Mouse (Mus musculus) Muller cell, postnatal 12 days (primary cell): ENCODE measurements around the gene Ifit1.

Experiments
- DNase-seq: peaks from one replicate; pipeline ENCODE4 v3.0.0-alpha.2; 2015; ENCODE audit errors: inconsistent ontology term

Ifit1 gene

DNA sequence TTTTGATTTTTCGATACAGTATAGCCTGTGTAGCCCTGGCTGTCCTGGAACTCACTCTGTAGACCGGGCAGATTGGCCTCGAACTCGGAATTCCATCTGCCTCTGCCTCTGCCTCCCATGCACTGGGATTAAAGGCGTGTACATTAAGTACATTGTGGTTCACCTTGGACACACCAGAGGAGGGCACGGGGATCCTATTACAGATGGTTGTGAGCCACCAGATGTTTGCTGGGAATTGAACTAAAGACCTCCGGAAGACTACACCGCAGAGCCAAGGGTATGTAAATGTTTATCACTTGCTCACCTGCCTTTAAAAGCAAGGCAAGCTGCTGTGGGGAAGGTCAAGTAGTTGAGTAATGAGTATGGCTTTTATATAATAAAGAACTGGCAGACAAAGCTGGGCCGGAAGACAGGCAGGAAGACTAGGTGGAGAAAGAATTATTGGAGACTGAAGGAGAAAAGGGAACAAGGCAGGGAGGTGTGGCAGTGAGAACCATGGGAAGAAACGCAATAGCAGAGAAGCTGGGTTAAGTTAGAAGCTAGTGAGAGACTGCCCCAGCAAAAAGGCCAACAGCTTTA lies 14.6 kb downstream of the Ifit1 start:
- no peak for DNase-seq

DNA sequence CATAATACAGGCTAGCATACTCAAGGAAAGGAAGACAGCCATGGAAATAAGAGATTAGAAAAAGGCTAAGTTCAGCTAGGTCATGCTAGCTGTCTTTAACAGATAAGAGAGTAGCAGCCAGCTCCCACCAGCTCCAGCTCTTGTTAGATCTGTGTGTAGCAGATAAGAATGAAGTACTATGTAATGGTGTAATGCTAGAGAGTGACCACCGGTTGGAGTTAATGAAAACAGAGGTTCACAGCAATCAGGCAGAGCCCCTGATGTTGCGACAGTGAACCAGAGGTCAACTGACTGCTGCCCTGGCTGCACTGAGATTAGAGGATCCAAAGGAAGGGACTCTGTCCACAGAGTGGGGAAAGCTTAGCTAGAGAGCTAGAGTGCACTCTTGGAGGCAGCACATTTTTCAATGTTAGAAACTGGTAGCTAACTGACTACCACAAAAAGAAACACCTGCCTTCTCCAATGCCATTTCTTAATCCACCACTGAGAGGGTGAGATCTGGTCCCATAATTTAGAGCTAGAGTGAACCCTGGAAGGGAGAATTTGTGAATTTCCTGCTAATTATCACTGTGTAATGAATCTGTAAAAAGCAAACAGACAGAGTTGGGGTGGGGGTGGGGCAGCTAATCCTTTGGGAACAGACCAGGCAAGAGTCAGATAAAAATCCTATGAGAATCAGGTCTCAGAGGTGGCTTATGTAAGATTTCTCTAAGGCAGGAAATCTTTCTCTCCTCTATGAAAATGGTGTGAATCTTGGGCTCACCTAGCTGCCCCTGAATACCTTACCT lies 16.0 kb downstream of the Ifit1 start:
- no peak for DNase-seq

DNA sequence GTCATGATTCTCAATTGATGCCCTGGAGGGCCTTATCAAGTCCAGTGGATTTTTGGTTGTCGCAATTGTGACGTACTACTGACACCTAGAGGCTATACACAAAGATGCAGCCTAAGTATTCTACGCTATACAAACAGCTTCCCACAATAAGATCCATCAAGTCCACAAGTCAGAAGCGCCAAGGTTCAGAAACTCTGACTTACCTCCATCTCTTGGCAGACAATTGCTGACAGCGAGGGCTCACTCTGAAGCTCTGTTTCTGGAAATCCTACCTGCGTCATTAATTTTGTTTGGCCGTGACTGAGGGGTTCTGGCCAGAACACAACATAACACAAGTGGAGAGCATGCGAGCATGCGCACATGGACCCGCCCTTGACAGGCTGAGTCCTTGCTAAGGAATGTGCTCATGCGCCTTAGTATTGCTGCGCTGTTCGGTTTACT lies 21.4 kb downstream of the Ifit1 start:
- peak; percentile 81 for DNase-seq

DNA sequence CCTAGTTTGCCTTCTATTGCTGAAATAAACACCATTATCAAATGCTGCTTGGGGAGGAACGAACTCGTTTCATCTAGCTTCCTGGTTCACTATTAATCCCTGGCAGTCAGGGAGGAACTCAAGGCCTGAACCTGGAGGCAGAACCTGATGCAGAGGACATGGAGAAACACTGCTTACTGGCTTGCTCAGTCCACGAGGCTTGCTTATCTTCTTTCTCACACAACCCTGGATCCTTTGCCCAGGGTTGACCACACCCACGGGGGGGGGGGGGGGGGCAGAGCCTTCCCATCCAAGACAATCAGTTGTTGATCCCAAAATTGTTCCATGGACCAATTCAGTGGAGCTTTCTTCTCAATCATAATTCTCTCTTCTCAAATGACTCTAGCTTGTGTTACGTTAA lies 22.1 kb downstream of the Ifit1 start:
- no peak for DNase-seq

DNA sequence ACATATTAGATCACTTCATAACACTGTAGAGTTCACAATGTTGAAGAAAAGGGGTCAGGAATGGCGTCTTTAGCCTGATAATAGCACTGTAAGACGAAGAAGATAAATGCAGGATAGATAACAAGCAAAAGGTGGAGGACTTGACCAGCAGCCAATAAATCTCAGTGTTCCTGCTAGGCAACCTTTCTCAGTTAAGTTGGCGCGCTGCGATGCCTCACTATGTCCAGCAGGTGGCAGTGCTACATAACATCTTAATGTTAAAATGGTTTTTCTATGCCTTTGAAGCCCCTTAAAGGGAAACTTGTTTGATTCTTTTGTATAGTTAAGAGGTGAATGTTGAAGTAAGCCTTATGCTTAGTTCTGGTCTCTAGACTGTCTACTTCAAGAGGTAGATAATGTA lies 25.5 kb downstream of the Ifit1 start:
- peak; percentile 65 for DNase-seq

DNA sequence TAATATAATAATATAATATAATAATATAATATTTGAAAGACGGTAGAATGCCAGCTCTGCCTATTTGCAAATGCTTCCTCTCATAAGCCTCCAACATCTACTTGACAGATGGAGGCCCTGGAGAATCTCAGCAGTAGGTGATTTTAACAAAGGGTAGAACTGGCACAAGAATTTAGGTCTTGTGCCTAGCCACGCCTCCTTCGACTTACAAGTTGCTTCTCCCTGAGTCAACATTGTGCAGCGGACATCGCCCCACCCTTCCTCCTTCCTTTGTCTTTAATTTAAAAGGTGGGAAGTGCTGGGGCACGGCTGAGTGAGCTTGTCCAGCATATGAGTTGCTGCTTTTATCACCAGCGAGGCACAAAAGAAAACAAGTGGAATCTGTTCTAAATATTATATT lies 32.8 kb downstream of the Ifit1 start:
- DNase-seq, result peak; percentile 31

DNA sequence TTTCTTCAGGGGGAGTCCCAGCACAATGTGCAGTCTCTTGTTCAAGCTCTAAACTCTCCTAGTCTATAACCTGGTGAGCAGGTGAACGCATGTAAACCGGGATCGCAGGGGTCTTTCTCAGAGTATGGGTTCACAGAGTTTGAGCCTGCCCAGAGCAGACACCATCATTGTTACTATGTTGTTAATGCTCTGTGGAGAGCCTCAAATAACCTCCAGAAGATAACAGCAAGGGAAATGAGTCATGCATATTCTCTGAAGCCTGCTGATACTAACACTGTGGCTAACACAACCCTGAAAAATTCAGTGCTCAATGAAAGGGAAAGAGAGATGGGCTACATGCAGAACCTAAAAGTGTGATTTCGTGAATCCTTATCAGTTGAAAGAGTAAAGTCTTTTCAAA lies 37.8 kb downstream of the Ifit1 start:
- no peak for DNase-seq

DNA sequence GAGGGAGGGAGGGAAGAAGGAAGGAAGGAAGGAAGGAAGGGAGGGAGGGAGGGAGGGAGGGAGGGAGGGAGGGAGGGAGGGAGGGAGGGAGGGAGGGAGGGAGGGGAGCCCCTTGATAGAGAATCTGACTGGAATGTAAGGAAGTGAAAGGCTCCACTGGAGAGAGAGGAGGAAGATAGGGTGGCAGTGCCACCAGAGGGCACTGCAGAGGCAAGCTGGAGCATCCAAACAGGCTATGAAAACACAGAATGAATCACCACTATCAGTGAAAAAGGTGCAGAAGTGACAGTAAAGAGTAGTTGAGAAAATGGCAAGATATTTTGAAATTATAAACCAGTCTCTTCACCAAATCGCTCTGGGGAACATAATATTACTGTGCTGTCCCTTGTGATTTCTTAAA lies 44.2 kb downstream of the Ifit1 start:
- peak; percentile 45 for DNase-seq

DNA sequence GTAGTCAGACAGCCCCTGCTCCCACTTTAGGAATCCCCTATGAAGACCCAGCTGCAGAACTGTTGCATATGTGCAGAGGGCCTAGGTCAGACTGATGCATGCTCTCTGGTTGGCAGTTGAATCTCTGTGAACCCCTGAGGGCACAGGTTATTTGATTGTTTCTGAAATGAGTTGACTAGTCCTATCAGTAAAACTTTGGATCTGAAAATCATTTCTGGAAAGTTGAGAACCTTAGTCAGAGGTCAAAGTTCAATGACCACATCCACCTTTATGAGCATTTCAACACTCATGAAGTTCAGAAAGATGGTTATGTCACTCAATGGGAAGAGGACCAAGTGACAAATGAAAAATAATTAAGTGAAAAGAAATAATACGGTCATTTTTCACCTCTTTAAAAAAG lies 44.9 kb downstream of the Ifit1 start:
- no peak for DNase-seq

DNA sequence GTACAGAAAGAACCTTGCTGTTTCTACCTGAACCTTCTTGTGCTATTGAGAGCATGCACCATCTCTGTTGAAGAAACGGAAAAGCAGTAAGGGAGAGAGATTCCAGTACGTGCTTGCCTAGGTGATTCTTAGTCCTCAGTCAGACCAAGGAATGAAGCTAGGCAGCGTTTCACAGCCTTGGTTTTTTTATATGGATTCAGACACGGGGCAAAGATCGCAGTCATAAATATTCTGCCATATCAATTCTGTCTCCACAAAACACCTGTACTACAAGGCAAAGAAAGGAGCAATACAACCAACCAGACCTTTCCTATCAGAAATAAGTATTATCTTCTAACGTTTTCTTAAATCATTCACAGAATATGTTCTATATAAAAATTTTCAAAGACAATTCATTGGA lies 50.7 kb downstream of the Ifit1 start:
- no peak for DNase-seq

DNA sequence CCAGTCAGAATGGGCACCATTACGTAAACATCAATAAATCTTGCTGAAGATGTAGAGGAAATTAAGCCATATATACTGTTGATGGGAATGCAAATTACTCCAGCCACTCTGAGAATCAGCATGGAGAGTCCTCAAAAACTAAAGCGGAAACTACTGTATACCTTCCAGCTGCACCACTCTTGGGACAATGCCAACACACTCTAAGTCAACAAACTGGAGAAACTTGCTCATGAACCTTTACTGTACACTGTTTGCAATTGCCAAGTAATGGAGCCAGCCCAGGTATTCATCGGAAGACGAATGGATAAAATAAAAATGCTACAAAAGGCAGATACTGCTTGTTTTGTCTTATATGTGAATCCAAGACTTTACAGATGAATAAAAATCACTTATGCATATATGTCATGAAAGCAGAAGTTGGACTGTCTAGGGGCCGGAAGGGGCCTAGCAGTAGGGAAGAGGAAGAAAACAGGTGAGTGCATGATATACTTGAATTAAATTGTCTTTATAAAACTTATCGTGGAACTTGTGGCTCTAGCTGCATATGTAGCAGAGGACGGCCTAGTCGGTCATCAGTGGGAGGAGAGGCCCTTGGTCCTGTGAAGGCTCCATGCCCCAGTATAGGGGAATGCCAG lies 55.8 kb downstream of the Ifit1 start:
- DNase-seq, result no peak

DNA sequence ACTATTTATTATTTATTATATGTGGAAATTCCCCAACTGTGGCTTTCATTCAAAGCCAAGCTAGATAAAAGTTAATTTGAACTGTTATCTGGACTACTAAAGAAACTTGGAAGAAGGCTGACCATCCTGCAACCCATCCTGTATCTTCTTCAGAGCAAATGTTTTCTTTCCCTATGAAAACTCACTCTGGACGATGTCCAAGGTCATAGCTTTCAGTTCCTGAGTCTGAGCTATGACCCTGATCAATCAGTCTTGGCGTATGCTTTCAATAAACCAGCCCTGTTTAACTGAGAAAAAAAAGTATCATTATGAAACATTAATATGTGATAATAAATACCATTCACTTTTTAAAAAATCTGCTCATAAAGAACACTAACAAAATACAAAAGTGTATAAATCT lies 56.8 kb downstream of the Ifit1 start:
- no peak for DNase-seq

DNA sequence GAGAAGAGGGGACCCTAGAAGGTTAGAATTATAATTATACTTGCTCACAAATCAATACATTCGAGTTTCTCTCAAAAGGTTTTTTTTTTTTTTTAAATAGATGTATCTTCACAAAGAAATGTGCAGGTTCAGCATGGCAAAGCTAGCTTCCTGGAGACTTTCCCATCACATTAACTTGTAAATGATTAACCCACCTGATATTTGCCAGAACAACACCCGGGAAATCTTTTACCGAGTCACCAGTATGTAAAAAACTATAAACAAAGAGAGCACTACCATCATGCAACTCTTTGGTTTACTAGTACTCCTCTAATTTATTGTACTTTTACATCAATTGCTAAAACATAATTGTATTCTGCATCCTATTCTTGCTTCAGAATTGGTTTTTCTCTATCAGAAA lies 57.8 kb downstream of the Ifit1 start:
- DNase-seq, result no peak

DNA sequence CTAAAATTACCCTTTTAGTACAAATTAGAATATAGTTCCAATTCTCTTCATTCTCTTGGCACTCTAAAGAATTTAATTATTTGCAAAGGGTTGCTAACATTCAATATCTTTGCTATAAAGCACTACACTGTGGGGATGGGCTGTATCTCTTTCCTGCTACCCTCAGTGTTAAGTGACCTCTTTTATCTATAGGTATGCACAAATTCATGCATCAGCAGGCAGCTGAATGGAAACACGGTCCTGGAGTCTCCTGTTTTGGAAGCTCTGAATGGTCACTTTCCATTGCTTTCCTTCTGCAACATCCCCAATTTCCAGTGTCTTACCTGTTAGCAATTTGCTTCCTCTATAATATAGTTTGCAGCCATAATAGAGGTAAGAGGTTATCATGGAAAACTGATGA lies 58.2 kb downstream of the Ifit1 start:
- DNase-seq, result no peak

DNA sequence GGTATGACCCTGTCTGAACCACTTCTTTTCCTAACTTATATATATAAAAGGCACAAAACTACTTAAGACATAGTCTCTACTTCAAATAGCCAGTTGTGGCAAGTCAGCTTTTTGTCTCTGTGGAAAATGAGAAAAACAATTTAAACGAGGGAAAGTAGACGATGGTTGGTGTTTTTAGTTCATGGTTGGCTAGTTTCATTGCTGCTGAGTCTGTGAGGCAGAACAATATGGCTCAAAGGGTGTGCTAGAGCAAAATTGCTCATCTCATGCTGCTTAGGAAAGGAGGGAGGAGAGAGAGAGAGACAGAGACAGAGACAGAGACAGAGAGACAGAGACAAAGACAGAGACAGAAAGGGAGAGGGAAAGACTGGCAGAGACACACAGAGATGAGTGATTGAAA lies 58.6 kb downstream of the Ifit1 start:
- no peak for DNase-seq
